Mouse (Mus musculus): ENCODE data around the gene B3gat2.

GRCm38 (mm10) chr1:23834246-23834645 lies 72.7 kb downstream of the B3gat2 start:
- no peak for TF ChIP-seq POLR2A (IDR thresholded peaks at IDR 0.05; ENCODE audit: insufficient read length, low read depth)
- no peak for TF ChIP-seq USF1 (IDR thresholded peaks at IDR 0.05; ENCODE audit: low read depth)
- TF ChIP-seq MAX (IDR thresholded peaks at IDR 0.05; ENCODE audit: low read depth) = no peak
- no peak for TF ChIP-seq SRF (IDR thresholded peaks at IDR 0.05; ENCODE audit: control insufficient read depth, insufficient read length, low read depth)
- TF ChIP-seq E2F4 (IDR thresholded peaks at IDR 0.05; ENCODE audit: insufficient read depth) = no peak
- no peak for TF ChIP-seq TCF12 (IDR thresholded peaks at IDR 0.05; ENCODE audit: insufficient read depth, poor library complexity, severe bottlenecking)
- no peak for TF ChIP-seq TCF3 (IDR thresholded peaks at IDR 0.05; ENCODE audit: insufficient read length, low read depth)
- no peak for TF ChIP-seq MYOD1 (IDR thresholded peaks at IDR 0.05; ENCODE audit: control insufficient read depth in 1 of 3, insufficient read length in 2 of 3, low read depth in 2 of 3)
- no peak for TF ChIP-seq CEBPB (IDR thresholded peaks at IDR 0.05; ENCODE audit: insufficient read depth, poor library complexity, severe bottlenecking)
